Mouse (Mus musculus): ENCODE measurements around the gene Echdc3. TPM values are rescaled to one million over a fixed set of nuclear protein-coding genes. Genes with fewer than 3 reads are reported as not detected.

Echdc3 gene
- polyA plus RNA-seq, 2 experiments: 4.8 to 5.0 TPM

DNA sequence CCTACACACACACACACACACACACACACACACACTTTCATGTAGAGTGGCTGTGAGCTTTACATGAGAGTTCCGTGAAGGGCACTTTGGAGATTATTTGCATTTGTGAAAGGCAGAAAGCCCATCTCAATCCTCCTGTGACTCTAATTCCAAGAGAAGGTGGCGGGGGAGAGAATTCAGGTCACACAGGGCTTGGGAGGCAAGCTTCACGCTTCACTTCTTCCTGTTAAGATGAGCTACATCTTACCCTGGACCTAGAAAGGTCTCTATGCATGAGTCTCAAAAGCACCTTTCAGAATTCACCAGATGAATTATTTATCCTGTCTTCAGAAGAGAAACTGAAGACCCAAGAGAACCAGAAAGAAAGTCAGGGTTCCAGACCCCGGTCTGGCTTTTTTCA lies 66.6 kb downstream of the Echdc3 start:
- 85% methylated on average over 4 of the region's 4 CpGs for WGBS
- TF ChIP-seq POLR2A (IDR thresholded peaks at IDR 0.05; ENCODE audit: borderline replicate concordance, extremely low read depth, insufficient read depth, insufficient read length): no peak
- ATAC-seq (ENCODE audit: low FRiP score, low read depth): no peak

DNA sequence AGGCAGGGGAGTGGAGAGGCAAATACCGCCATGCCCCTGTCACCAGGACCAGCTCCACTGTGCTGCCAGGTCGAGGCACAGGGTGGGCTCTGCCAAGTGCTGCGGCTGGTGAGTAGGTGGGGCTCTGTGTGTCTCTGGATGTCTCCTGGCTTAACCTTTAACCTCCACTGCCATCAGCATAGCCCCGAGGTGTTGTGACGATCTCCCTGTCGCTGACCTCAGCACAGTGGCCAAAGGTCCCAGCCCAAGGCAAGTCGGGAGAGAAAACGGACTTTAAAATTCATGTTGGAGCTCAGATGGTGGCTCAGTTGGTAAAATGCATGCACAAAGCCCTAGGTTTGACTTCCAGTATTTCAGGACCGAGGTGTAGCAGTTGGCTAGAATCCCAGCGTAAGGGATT lies 67.2 kb downstream of the Echdc3 start:
- Histone ChIP-seq H3K27me3 (ENCODE audit: control insufficient read depth, insufficient read depth, low read length) (no peaks in the 10 kb centered on the region), H3K36me3 (ENCODE audit: control insufficient read depth, insufficient read depth, low read length) (no peaks in the 10 kb centered on the region), H3K9ac (ENCODE audit: low read depth, low read length, severe bottlenecking) (no peak overlapping the region), H3K9me3 (ENCODE audit: control insufficient read depth, low read length) (no peaks in the 10 kb centered on the region), H3K4me2 (replicated peaks; ENCODE audit: low read depth, low read length, severe bottlenecking) (no peak overlapping the region), H3K27ac (replicated peaks; ENCODE audit: low read depth, low read length) (no peak overlapping the region), H3K4me1 (ENCODE audit: control insufficient read depth, insufficient read depth, low read length) (no peaks in the 10 kb centered on the region), H3K4me3 (replicated peaks; ENCODE audit: low read length) (no peak overlapping the region)
- 74% methylated on average over 10 of the region's 10 CpGs for WGBS
- DNase-seq (ENCODE audit: low spot score): no peak
- TF ChIP-seq POLR2A (IDR thresholded peaks at IDR 0.05; ENCODE audit: borderline replicate concordance, extremely low read depth, insufficient read depth, insufficient read length): no peak
- no peak for ATAC-seq (ENCODE audit: low FRiP score, low read depth)

More for the DNA sequence above, 66.6 kb downstream of the Echdc3 start:
- Histone ChIP-seq H3K27me3 (ENCODE audit: control insufficient read depth, insufficient read depth, low read length) (no peaks in the 10 kb centered on the region), H3K4me3 (replicated peaks; ENCODE audit: low read length) (no peak overlapping the region), H3K9ac (ENCODE audit: low read depth, low read length, severe bottlenecking) (no peak overlapping the region), H3K4me1 (ENCODE audit: control insufficient read depth, insufficient read depth, low read length) (no peaks in the 10 kb centered on the region), H3K36me3 (ENCODE audit: control insufficient read depth, insufficient read depth, low read length) (no peaks in the 10 kb centered on the region), H3K27ac (replicated peaks; ENCODE audit: low read depth, low read length) (no peak overlapping the region), H3K4me2 (replicated peaks; ENCODE audit: low read depth, low read length, severe bottlenecking) (no peak overlapping the region), H3K9me3 (ENCODE audit: control insufficient read depth, low read length) (no peaks in the 10 kb centered on the region)
- no peak for DNase-seq (ENCODE audit: low spot score)

DNA sequence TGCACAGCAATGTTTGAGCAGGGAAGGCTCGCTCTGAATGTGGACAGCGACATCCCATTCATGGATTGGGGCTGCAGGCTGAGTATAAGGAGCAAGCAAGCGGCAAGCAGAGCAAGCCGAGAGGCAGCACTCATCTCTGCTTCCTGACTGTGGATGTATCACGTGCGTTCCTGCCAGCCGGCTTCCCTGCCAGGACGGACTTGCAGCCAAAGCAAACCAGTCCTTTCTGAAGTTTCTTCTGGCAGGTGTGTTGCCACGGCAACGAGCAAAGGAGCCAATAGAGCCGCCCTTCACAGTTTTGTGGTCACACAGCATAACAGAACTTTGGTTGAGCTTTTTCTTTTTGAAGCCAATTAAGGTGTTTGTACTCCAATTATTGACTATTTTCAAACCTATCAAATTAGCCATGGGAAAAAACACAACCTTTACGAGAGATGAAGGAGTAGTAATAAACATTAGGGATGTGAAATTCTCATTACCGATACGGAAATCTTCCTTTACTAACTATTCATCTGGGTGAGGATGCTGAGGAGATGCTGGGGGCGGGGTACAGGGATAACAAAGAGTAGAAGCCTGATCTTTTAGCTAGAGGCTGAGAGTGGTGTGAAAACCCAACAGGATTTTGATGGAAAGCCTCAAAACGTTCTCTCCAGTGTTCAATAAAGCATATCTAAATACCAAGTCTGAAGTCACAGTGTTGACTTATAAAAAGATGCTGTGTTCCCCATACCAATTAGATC lies 69.7 kb downstream of the Echdc3 start:
- Histone ChIP-seq H3K4me2 (replicated peaks; ENCODE audit: low read depth, low read length, severe bottlenecking) (no peak overlapping the region), H3K9ac (ENCODE audit: low read depth, low read length, severe bottlenecking) (no peak overlapping the region), H3K4me1 (ENCODE audit: control insufficient read depth, insufficient read depth, low read length) (no peaks in the 10 kb centered on the region), H3K27ac (replicated peaks; ENCODE audit: low read depth, low read length) (no peak overlapping the region), H3K9me3 (ENCODE audit: control insufficient read depth, low read length) (no peaks in the 10 kb centered on the region), H3K36me3 (ENCODE audit: control insufficient read depth, insufficient read depth, low read length) (no peaks in the 10 kb centered on the region), H3K27me3 (ENCODE audit: control insufficient read depth, insufficient read depth, low read length) (no peaks in the 10 kb centered on the region), H3K4me3 (replicated peaks; ENCODE audit: low read length) (no peak overlapping the region)
- ATAC-seq (ENCODE audit: low FRiP score, low read depth) (no peak), DNase-seq (ENCODE audit: low spot score) (peak; percentile 50)
- no peak for TF ChIP-seq POLR2A (IDR thresholded peaks at IDR 0.05; ENCODE audit: borderline replicate concordance, extremely low read depth, insufficient read depth, insufficient read length)
- WGBS: 64% methylated on average over 16 of the region's 16 CpGs

DNA sequence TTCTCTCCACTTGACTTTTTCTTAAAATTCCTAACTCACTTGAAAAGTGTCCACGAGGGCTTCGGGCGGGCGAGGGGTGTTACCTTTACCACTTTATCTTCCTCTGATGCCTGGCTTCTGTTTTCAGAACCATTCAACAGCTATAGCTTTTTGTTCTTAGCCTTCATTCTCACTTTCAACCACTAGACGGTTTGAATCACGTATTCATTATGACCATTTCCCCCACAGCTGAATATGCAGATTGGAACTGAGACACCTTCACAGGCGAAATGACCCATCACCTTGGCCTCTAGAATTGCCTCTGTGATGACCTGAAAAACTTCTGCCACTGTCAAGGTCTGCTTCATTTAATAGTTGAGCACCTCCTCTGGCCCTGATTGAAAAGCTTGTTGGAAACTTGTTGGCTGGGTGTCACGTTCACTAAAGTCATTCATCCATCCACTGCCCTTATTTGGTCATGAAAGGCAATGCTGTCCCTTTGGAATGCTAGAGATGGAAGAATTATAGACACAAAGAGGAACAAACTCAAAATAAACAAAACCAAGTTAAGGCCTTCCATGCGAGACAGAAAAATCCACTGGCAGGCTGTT lies 72.2 kb downstream of the Echdc3 start:
- H3K9me3 ChIP-seq (ENCODE audit: control insufficient read depth, low read length): no peaks in the 10 kb centered on the region
- WGBS: 87% methylated on average over 9 of the region's 9 CpGs
- H3K36me3 ChIP-seq (ENCODE audit: control insufficient read depth, insufficient read depth, low read length): no peaks in the 10 kb centered on the region
- H3K4me3 ChIP-seq (replicated peaks; ENCODE audit: low read length): no peak overlapping the region
- no peak for TF ChIP-seq POLR2A (IDR thresholded peaks at IDR 0.05; ENCODE audit: borderline replicate concordance, extremely low read depth, insufficient read depth, insufficient read length)
- no peak overlapping the region for H3K9ac ChIP-seq (ENCODE audit: low read depth, low read length, severe bottlenecking)
- no peaks in the 10 kb centered on the region for H3K4me1 ChIP-seq (ENCODE audit: control insufficient read depth, insufficient read depth, low read length)
- H3K4me2 ChIP-seq (replicated peaks; ENCODE audit: low read depth, low read length, severe bottlenecking): no peak overlapping the region
- no peak for DNase-seq (ENCODE audit: low spot score)
- no peak overlapping the region for H3K27ac ChIP-seq (replicated peaks; ENCODE audit: low read depth, low read length)
- H3K27me3 ChIP-seq (ENCODE audit: control insufficient read depth, insufficient read depth, low read length): no peaks in the 10 kb centered on the region
- no peak for ATAC-seq (ENCODE audit: low FRiP score, low read depth)

Other genes with a start within 250 kb of the Echdc3 start
- gene Proser2, start 82.8 kb downstream of the Echdc3 start, polyA plus RNA-seq (2012; rRNA removed): 7.6 and 10.2 TPM in 2 replicates
- 10.5 TPM in 2 replicates for gene Proser2, start 82.8 kb downstream of the Echdc3 start, polyA plus RNA-seq (2014; fragmentation: Nextera tagmentation; extraction: Ambion mirVana)
- gene Usp6nl, start 109.6 kb upstream of the Echdc3 start, polyA plus RNA-seq (2012; rRNA removed): 11.8 and 11.9 TPM in 2 replicates
- 7.5 and 11.5 TPM in 2 replicates for gene Usp6nl, start 109.6 kb upstream of the Echdc3 start, polyA plus RNA-seq (2014; fragmentation: Nextera tagmentation; extraction: Ambion mirVana)

Data from limb, embryonic 14.5 days (tissue).